Mouse (Mus musculus) heart, postnatal 14 days (tissue): ENCODE data around the gene Hif3a. TPM values are rescaled to one million over a fixed set of nuclear protein-coding genes. Genes with fewer than 3 reads are reported as not detected.

Source experiments
- DNase-seq, 2 experiments: peaks; one replicate each; pipeline ENCODE4 v3.0.0; 2021 to 2022
- intact Hi-C: fragments of 180-260 bp; cut with DNase I; formaldehyde crosslinking; loops from one replicate; pipeline ENCODE4 v1.15.1; 2025
- total RNA-seq, 2 experiments: library from RNA; stranded (reverse); gene quantifications; 2 replicates each; pipeline ENCODE4 v1.2.3; 2021

Hif3a gene
- total RNA-seq, 2 experiments from 2014 or later: 4.9 to 5.4 TPM

DNA sequence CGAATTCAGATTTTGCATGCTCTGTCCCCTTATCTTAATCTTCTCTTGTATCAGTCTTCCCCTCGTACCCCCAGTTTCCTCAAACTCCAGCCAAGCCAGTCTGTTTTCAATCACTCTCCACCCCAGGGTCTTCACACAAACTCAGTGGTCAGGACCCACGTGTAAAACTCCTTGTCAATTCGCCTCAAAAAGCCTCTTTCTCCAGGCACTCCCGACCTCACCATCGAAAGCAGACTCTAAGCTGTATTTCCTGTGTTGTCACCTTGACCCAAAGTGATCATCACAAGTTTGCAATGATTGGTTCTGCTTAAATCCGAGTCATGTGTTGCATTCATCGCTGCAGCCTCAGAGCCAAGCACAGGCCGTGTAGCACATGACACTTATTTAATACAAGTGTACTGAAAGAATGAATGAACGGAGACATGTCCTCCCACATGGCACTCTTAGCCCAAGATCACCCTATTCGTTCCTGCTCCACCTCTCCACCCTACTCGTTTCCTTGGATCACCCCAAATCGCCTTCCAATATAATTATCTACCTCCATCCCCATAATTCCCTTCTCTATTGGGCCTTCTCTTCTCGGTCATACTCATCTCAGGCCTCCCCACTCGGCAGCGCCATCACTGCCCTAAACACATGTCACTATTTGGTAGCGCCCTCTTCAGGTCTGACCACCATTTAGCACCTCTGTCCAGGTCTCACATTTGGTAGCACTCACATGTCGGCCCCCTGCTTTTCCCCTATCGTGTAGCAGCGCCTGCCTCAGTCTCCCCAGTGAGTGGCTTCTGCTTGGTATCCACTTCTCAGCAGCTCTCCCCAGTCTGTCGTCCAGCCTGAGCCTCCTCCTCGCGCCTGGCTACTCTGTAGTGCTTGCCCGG lies 35.3 kb downstream of the Hif3a start:
- intact Hi-C loops: loop anchor here (2.0 to 5.0 kb wide), 2 partner anchors 24 to 35 kb away; partner anchors contain the start of gene Hif3a
- no peak for DNase-seq

DNA sequence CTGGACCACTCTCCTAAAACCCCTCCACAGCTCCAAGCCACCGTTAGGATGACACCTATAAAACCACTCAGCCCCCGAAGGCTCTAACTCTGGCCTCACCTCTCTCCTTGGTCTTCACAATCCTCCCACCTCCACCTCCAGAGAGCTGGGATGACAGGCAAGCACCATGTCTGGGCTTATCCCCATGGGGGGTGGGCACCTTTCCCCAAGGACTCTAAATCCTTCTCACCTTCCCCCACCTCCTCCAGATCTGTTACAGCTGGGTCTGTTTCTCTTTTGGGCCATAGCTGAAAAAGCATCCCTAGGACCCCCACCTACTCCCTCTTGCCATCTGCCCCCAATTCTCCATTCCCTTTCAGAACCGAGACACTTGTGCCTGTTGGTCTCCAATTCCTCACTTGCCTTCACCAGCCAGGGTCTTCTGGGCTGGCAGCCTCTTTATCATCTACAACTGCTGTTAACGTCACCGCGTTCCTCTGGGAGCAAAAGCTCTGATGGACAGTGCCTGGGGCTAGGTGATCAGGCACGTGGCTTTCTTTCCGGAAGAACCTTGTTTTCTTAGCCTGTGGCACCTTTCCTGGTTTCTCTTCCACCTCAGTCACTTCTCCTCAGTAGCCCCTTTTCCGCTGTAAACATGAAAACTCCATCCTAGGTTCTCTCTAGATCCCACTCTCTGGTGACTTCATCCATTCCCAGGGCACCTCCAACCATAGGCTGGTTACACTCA lies 36.2 kb downstream of the Hif3a start:
- no peak for DNase-seq
- intact Hi-C loops: loop anchor here (2.0 to 5.0 kb wide), 2 partner anchors 23 to 36 kb away; partner anchors contain the start of gene Hif3a

DNA sequence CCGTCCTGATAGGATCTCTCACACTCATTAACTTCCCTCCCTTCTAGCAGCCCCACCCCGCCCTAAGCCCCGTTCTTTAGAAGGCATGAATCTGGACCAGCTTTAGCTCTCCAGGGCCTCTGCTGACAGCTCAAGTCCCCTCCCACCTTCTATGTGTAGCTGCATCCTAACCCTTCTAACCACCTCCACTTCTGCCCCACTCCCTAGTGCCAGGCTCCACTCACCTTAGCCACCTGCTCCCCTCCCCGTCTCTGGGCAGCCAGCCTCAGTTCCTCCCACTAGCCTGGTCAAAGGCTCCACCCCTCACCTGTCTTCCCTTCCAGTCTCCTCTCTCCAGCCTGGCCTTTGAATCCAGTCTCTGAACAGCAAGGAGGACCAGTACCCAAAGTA lies 36.7 kb downstream of the Hif3a start:
- DNase-seq: no peak
- intact Hi-C loops: loop anchor here (5.0 kb wide), 1 partner anchor 37 kb away; the partner anchor contains the start of gene Hif3a

DNA sequence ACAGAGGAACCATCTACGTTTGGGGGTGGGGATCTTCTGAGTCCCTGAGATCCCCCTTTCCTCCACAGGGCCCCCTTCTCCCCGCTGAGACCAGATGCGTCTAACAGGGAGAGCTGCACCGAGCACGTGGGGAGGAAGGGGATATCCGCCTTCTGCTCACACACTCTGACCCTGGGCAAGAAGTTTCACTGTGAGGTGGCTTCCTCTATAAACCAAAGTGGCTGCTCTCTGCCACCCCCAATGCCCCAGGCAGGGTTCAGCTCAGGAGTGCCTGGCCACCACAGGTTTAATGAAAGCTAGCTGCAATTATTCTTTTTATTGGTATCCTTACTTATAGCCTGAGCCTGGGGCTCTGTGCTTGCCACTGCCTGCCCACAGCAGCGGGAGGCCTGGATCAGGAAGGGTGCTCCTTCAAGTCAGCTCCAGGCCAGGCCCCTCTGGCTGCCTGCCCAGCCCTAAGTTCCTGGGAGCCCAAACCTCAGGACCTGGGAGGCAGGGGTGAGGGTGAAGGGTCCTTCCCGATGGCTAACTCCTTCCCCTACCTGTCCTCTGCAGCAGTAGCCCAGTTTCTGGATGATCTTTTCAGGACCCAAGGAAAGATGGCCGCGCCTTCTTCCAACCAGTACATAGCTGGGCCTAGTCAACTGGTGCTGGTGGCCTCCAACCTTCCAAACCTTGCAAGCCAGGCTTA lies 37.3 kb downstream of the Hif3a start:
- intact Hi-C loops: loop anchor here (5.0 kb wide), 1 partner anchor 37 kb away; the partner anchor contains the start of gene Hif3a
- DNase-seq: peak in 1 of 2 experiments; percentile 33

DNA sequence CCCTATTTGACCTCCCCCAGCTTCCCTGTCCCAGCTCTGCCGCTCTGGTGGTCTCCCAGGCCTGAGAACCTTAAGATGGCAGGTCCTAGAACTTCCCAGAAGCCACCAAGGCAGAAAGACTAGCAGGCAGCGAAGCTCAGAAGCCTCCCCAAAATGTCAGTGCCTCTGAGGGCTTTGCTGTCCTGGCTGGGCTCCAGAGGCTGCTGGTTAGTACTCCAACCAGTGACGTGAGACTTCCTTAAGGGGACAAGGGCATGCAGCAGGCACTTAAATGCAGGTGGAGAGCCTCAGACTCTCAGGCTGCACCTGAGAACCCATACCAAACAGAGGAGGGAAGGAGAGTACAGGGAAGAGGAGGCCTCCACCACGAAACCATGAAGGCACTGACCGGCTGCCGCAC lies 38.1 kb downstream of the Hif3a start:
- DNase-seq: peak; percentile 48 to 61
- intact Hi-C loops: no loop called here

DNA sequence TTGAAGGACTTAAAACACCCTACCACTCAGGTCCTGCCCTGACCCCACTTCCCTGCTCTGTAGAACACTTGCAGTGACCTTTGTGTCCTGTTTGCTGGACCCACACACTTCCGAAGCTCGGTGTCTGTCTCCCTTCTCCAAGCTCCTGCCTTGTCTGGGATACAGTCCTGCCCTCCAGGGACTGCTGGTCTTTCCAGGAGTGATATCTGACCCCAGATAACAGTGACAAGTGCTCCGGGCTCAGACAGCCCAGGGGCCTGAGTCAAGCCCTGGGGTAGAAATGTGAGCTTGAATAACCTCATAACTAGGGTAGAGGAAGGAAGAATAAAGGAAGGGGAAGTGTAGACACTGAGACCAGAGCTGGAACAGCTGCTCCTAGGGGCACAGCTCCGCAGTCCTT lies 38.5 kb downstream of the Hif3a start:
- intact Hi-C loops: no loop called here

DNA sequence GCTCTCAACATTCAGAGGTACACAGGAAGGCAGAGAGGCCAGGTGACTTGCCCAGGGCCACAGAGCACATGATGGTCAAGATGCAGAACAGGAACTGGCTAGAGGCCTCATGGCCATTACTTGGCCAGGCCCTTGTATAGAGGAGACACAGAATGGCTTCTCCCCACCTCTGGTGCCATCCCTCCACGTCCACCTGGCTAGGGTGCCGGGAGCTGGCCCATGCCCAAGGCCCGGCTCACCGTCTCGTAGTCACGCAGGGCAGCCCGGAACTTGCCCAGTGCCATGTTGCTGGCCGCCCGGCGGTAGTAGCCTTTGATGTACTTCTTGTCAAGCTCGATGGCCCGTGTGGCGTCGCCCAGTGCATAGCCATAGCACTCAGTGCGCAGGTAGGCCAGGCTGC lies 40.1 kb downstream of the Hif3a start:
- no peak for DNase-seq
- intact Hi-C loops: no loop called here

More for the DNA sequence above, 38.5 kb downstream of the Hif3a start:
- no peak for DNase-seq

DNA sequence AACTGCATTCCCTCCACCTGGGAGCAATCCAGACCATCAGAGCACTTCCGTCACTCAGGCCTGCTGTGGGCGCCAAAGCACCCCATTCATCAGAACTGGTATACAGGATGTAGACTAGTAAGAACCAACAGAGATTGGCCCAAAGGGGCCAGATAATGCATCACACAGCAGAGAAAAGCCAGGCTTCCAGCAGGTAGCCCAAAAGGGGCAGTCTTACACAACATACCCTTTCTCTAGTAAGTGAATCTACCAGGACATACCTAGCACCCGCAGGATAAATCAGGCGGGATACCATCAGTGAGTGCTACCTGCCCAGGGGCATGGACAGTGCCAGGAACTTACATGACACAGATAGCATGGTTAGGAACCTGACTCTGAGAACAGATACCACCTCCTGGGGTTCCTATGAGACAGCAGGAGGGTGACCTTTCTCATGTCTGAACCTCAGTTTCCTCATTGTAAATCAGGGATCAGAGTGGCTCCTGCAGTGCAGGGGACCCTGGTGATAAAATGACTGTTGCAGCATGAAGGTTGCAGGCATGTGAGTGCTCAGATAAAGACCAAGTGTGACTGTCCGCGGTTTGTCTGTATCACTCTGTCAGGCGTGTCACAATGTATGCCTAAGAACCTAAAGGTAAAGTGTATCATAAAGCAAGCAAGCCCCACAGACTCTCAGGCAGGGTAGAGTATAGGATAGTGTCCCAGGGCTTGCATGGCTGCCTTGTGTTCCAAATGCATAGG lies 42.6 kb downstream of the Hif3a start:
- DNase-seq: no peak
- intact Hi-C loops: no loop called here

DNA sequence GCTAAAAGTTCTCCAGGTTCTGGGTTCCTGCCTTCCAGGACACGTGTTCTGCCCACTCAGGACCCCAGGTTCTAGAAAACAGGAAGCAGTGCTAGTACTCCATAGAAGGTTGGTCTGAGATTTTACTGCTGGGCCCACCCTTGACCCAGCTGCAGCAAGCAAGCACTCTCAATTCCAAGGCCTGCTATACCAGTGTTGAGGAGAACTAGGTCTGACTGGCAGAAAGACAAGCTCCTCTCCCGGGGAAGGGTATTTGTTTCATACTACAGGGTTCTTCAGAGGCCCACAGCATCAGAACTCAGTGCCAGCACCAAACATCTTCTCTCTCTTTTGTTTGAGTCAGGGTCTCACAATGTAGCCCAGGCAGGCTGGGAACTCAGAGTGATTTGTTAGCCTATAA lies 44.3 kb downstream of the Hif3a start:
- intact Hi-C loops: no loop called here
- no peak for DNase-seq

DNA sequence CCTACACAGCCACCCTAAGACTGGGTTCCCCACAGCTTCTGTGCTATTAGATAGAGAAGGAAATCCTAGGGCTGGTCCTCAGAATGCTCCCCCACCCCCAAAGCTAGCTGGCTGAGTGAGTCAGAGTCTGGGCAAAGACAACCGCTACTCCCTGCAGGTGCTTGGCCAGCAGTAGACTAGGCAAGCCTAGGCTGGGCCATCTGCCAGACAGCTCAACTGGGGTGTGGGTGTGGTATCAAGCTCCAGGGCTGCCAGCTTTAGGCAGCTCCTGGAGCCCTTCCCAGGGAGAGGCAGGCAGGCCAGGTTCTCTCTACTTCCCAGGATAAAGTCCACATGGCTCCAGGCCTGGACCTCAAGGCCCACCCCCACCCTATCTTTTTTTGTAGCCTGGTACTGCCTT lies 45.2 kb downstream of the Hif3a start:
- intact Hi-C loops: no loop called here
- DNase-seq: peak; percentile 88 to 92

DNA sequence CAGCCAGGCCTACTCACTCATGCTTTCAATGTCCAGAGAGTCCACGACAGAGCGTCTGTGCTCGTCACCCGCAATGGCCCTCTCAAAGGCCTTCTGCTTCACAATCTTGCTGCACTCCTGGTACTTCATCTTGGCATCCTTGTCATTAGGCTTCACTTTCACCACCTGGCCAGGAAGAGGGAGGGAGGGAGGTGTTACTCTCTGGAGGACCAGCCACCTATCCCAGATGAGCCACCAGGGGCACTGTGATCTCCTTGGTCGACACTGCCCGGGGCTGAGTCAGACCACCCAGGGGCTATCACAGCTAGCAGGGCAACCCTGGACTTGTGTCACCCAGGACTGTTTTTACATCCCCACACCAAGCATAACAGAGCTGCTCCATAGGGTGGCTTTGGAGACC lies 46.8 kb downstream of the Hif3a start:
- intact Hi-C loops: no loop called here
- no peak for DNase-seq

DNA sequence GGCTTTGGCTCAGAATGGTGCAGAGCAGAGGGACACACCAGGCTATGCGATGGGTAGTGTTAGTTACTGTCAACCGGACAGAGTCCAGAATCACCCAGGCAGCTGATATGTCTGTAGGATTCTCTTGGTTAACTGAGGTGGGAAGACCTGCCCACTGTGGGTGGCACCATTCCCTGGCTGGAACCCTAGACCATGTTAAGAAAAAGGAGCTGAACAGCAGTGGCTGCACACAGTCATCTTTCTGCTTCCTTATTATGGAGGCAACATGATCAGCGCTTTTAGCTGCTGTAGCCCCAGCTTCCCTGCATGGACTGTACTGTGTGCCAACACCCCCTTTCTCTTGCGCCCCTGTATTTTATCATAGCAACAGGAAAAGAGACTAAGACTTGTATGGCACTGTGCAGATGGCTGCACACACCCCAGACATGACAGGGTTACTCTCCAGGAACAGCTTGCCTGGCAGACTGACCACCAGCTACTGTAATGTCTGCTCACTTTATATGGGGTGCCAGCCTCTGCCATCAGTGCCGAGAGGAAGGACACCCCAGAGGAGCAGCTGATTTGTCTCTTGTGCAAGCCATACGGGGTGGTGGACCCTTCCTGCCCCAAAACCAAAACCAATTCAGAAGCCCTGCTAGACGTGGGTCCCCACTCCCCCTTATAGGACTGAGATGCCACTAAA lies 50.2 kb downstream of the Hif3a start:
- intact Hi-C loops: no loop called here

DNA sequence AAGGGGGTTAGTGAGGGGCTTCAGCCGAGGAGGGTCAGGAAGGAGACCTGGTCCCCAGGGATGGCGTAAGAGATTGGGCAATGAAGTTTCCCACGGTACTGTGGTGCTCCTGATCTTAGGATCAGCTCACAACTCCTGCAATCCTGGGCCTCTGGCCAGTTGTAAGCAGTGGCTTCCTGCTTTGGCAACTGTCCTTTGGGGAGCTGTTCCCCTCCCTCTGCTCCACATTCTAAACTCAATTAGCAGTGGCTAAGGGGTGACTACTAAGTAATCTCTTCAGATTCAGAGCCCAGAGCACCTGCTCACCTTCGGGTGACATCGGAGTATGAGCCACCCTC lies 52.2 kb downstream of the Hif3a start:
- no peak for DNase-seq
- intact Hi-C loops: no loop called here

More for the DNA sequence above, 50.2 kb downstream of the Hif3a start:
- DNase-seq: no peak

DNA sequence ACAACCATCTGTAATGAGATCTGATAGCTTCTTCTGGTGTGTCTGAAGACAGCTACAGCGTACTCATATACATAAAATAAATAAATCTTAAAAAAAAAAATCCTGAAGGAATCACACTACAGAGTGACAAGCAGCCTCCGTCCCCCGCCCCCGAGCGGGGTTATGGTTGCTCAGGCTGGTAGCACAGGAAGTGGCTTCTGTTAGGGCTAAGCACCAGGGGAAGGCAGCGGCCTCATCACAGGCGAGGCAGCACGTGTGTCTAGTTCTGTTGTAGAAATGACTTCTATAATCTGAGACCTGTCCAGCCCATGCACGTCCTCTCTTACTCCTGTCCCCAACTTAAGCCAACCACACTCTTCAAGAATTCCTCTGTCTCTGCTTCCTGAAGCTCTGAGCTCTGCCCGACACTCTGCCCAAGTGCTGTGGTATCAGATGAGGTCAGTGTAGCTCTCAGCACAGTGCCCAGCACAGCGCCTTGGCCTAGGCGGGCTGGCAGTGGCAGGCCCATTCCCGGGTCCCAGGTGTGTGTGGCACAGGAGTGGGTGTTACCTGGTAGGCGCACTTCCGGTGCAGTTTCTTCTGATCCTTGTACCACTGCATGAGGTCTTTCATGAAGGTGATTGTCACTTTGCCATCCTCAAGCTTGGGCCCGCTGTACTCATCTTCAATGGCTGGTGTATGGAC lies 52.8 kb downstream of the Hif3a start:
- no peak for DNase-seq
- intact Hi-C loops: no loop called here

DNA sequence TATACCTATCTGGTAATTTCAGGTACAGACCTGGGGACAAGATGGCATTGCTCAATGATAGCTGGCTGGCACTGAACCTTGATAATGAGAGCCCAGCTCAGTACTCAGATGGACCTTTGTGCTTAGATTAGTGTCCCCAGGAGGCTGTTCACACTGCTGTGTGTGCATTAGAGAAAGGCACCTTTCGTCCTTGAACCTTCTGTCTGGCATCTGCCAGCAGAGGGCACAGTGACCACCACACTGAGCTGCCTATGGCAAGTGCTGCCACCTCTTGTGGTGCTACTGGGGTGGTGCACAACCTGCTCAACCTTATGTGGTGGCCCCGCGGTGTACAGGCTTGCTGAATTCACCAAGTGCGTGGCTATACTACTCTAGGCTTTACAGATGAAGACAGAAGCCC lies 54.9 kb downstream of the Hif3a start:
- intact Hi-C loops: no loop called here

DNA sequence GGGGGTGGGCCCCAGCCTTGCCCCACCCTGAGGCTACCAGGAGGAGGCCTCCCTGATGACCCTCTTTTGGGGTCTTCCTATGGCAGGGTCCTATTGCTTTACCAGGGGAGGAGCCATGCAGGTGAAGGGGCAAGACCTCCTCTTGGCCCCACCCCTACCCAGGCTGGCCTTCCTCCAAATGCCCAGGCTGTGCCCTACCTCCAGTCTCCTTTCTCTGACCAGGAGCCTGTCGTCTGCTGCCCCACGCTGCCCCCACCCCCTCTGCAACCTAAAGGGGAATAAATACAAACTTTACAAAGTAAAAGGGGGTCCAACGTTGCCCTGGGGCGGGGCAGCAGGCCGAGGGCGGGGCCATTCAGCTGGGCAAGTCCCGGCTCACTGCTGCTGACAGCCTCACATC lies 57.5 kb downstream of the Hif3a start:
- intact Hi-C loops: no loop called here

More for the DNA sequence above, 54.9 kb downstream of the Hif3a start:
- peak in 1 of 2 experiments; percentile 34 for DNase-seq

DNA sequence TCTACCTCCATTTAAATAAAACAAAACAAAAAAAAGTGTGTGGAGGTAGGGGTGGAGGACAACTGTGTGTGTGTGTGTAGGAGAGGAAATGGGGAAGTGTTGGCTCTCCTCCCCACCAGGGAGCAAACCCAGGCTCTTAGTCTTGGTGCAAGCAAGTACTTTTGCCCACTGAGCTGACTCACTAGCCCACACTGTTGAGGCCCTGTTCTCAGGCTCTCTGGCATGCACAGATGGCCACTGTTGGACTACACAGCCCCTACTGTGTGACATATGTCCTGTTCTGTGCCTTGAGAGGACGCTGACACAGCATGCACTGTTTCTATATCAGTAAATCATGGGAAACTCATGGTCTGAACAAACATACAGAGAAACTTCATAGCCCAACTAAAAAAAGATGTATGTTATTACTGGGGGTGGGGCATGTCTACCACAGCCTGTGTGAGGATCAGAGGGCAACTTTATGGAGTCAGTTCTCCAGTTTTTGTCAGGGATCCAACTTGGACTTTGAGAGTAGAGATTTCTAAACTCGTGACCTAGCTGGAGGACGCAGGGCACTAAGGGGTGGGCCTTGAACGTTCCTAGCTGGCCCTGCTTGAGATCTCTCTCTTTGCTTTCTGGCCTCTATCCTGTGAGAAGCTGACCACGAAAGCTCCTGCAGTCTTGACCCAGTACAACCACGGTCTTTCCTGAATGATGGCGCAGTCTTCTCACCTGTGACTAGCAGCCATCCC lies 58.8 kb downstream of the Hif3a start:
- intact Hi-C loops: loop anchor here (2.0 kb wide), 1 partner anchor 23 kb away; the partner anchor contains the start of gene Ppp5c
- DNase-seq: no peak

More for the DNA sequence above, 57.5 kb downstream of the Hif3a start:
- DNase-seq: no peak
